Mouse (Mus musculus): ENCODE results near the gene Gm21304. TPM values are rescaled to one million over a fixed set of nuclear protein-coding genes. Genes with fewer than 3 reads are reported as not detected.
"Not testable (repeated sequence)": the region's sequence is repeated elsewhere in the genome, so short reads cannot be mapped to it uniquely, and the experiment has no call there.

Gene Gm21304
- not detected in 2 replicates for polyA plus RNA-seq (2016; fragmentation: Nextera tagmentation; extraction: Ambion mirVana)

GRCm38 (mm10) chr10:104168215-104168614, at the start of gene Gm21304:
Gene Gm21304 (plus strand): TSS chr10:104168515.
- H3K27me3 ChIP-seq (ENCODE audit: insufficient read depth, poor library complexity, severe bottlenecking); H3K9me3 ChIP-seq: not testable (repeated sequence)

GRCm38 (mm10) chr10:104142687-104143086, 25.6 kb upstream of the Gm21304 start, which contains the start of gene Gm21293:
Gene Gm21293 (plus strand): TSS chr10:104142987.
- not testable (repeated sequence) for H3K4me3 ChIP-seq; H3K36me3 ChIP-seq; H3K4me1 ChIP-seq; H3K9me3 ChIP-seq; DNase-seq (ENCODE audit: low spot score); H3K27ac ChIP-seq; H3K27me3 ChIP-seq (ENCODE audit: insufficient read depth, poor library complexity, severe bottlenecking)
- no CpG with 5 or more reads among the region's 3 CpGs for WGBS

More at GRCm38 (mm10) chr10:104168215-104168614, at the start of gene Gm21304:
- H3K36me3 ChIP-seq; H3K4me3 ChIP-seq; H3K4me1 ChIP-seq; H3K27ac ChIP-seq; DNase-seq (ENCODE audit: low spot score): not testable (repeated sequence)
- WGBS, result no CpG with 5 or more reads among the region's 3 CpGs

- H3K36me3 ChIP-seq; H3K27me3 ChIP-seq (ENCODE audit: insufficient read depth, poor library complexity, severe bottlenecking): not testable (repeated sequence)
Measured at GRCm38 (mm10) chr10:104151197-104151596, 17.1 kb upstream of the Gm21304 start, which contains the start of gene Gm6763. Gene Gm6763 (plus strand): TSS chr10:104151497.

GRCm38 (mm10) chr10:104159706-104160105, 8.6 kb upstream of the Gm21304 start, which contains the start of gene Gm8764:
Gene Gm8764 (plus strand): TSS chr10:104160006.
- not testable (repeated sequence) for H3K36me3 ChIP-seq; H3K4me3 ChIP-seq; H3K9me3 ChIP-seq; H3K27me3 ChIP-seq (ENCODE audit: insufficient read depth, poor library complexity, severe bottlenecking); DNase-seq (ENCODE audit: low spot score); H3K27ac ChIP-seq; H3K4me1 ChIP-seq
- WGBS, result no CpG with 5 or more reads among the region's 3 CpGs

More at GRCm38 (mm10) chr10:104151197-104151596, 17.1 kb upstream of the Gm21304 start, which contains the start of gene Gm6763:
- not testable (repeated sequence) for H3K4me3 ChIP-seq; DNase-seq (ENCODE audit: low spot score); H3K27ac ChIP-seq; H3K9me3 ChIP-seq; H3K4me1 ChIP-seq
- no CpG with 5 or more reads among the region's 3 CpGs for WGBS

GRCm38 (mm10) chr10:104176724-104177123, 8.4 kb downstream of the Gm21304 start, which contains the start of gene Gm21312:
Gene Gm21312 (plus strand): TSS chr10:104177024.
- H3K36me3 ChIP-seq; DNase-seq (ENCODE audit: low spot score); H3K4me1 ChIP-seq; H3K4me3 ChIP-seq; H3K27me3 ChIP-seq (ENCODE audit: insufficient read depth, poor library complexity, severe bottlenecking); H3K27ac ChIP-seq; H3K9me3 ChIP-seq: not testable (repeated sequence)
- WGBS, result no CpG with 5 or more reads among the region's 3 CpGs

- H3K27ac ChIP-seq; H3K4me3 ChIP-seq; H3K9me3 ChIP-seq; H3K36me3 ChIP-seq; DNase-seq (ENCODE audit: low spot score); H3K27me3 ChIP-seq (ENCODE audit: insufficient read depth, poor library complexity, severe bottlenecking); H3K4me1 ChIP-seq: not testable (repeated sequence)
- WGBS, result no CpG with 5 or more reads among the region's 3 CpGs
Measured at GRCm38 (mm10) chr10:104185233-104185632, 16.9 kb downstream of the Gm21304 start, which contains the start of gene Gm20765. Gene Gm20765 (plus strand): TSS chr10:104185533.

GRCm38 (mm10) chr10:104193742-104194141, 25.4 kb downstream of the Gm21304 start, which contains the start of gene Gm4340:
Gene Gm4340 (plus strand): TSS chr10:104194042.
- DNase-seq (ENCODE audit: low spot score); H3K36me3 ChIP-seq; H3K27ac ChIP-seq; H3K27me3 ChIP-seq (ENCODE audit: insufficient read depth, poor library complexity, severe bottlenecking); H3K4me3 ChIP-seq; H3K4me1 ChIP-seq; H3K9me3 ChIP-seq: not testable (repeated sequence)
- WGBS, result no CpG with 5 or more reads among the region's 3 CpGs

- no peaks in the 10 kb centered on the region for H3K9me3 ChIP-seq
- WGBS, result 75% methylated on average over 1 of the region's 1 CpGs
- no peaks in the 10 kb centered on the region for H3K36me3 ChIP-seq
- no peaks in the 10 kb centered on the region for H3K4me1 ChIP-seq
- H3K27ac ChIP-seq, result no peak overlapping the region
- no peaks in the 10 kb centered on the region for H3K27me3 ChIP-seq (ENCODE audit: insufficient read depth, poor library complexity, severe bottlenecking)
- H3K4me3 ChIP-seq, result no peak overlapping the region
- DNase-seq (ENCODE audit: low spot score), result no peak
Measured at GRCm38 (mm10) chr10:104209655-104210054, 41.3 kb downstream of the Gm21304 start.

GRCm38 (mm10) chr10:104210268-104210990, 42.1 kb downstream of the Gm21304 start:
- H3K9me3 ChIP-seq, result no peaks in the 10 kb centered on the region
- WGBS, result 78% methylated on average over 3 of the region's 3 CpGs

GRCm38 (mm10) chr10:104214527-104214926, 46.2 kb downstream of the Gm21304 start:
- no peak overlapping the region for H3K27ac ChIP-seq
- no peaks in the 10 kb centered on the region for H3K27me3 ChIP-seq (ENCODE audit: insufficient read depth, poor library complexity, severe bottlenecking)
- no peaks in the 10 kb centered on the region for H3K4me1 ChIP-seq
- H3K36me3 ChIP-seq, result no peaks in the 10 kb centered on the region
- WGBS, result 87% methylated on average over 5 of the region's 5 CpGs
- no peak overlapping the region for H3K4me3 ChIP-seq
- no peaks in the 10 kb centered on the region for H3K9me3 ChIP-seq
- DNase-seq (ENCODE audit: low spot score), result no peak

More at GRCm38 (mm10) chr10:104210268-104210990, 42.1 kb downstream of the Gm21304 start:
- Histone ChIP-seq H3K4me3 (no peak overlapping the region), H3K4me1 (no peaks in the 10 kb centered on the region), H3K36me3 (no peaks in the 10 kb centered on the region), H3K27ac (no peak overlapping the region), H3K27me3 (ENCODE audit: insufficient read depth, poor library complexity, severe bottlenecking) (no peaks in the 10 kb centered on the region)
- no peak for DNase-seq (ENCODE audit: low spot score)

Other genes starting within 250 kb of the Gm21304 start
- gene Gm21293, start 25.5 kb upstream of the Gm21304 start, polyA plus RNA-seq (2016; fragmentation: Nextera tagmentation; extraction: Ambion mirVana), result not detected in 2 replicates
- not detected in 2 replicates for gene Gm6763, start 17.0 kb upstream of the Gm21304 start, polyA plus RNA-seq (2016; fragmentation: Nextera tagmentation; extraction: Ambion mirVana)
- gene Gm8764, start 8.5 kb upstream of the Gm21304 start, polyA plus RNA-seq (2016; fragmentation: Nextera tagmentation; extraction: Ambion mirVana), result not detected in 2 replicates
- not detected in 2 replicates for gene Gm21312, start 8.5 kb downstream of the Gm21304 start, polyA plus RNA-seq (2016; fragmentation: Nextera tagmentation; extraction: Ambion mirVana)
- gene Gm20765, start 17.0 kb downstream of the Gm21304 start, polyA plus RNA-seq (2016; fragmentation: Nextera tagmentation; extraction: Ambion mirVana), result not detected in 2 replicates
- gene Gm4340, start 25.5 kb downstream of the Gm21304 start, polyA plus RNA-seq (2016; fragmentation: Nextera tagmentation; extraction: Ambion mirVana), result not detected in 2 replicates

All from heart, embryonic 10.5 days (tissue).